Mouse (Mus musculus): ENCODE data around the gene Hyls1. TPM values are rescaled to one million over a fixed set of nuclear protein-coding genes. Genes with fewer than 3 reads are reported as not detected.
A peak's percentile ranks its signal among the peaks of the same experiment; 100 is the strongest.

Hyls1 gene
- polyA plus RNA-seq, 1 experiment, result 4.8 TPM

DNA sequence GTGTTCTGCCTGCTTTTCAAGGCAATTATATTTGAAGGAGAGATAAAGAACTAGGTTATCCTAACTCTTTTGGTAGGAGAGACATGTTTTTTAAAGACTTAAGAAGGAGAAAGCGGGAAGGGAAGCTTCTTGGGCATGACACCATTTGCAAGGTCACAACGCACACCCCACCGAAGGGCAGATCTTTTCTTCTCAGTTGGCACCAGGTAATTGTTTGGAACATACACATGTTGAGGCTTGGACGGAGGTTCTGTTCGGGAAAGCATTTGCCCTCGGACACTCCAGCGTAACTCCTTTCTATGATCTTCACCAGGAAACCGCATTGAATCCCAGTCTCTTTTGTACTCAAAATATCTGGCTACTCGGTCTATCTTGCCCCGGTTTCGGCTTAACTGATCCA is 9.1 kb downstream of the Hyls1 start:
- Histone ChIP-seq H3K36me3 (ENCODE audit: control insufficient read depth, insufficient read depth, low read length) (peaks cover 28% of the 10 kb centered on the region), H3K4me3 (ENCODE audit: control insufficient read depth, insufficient read depth, low read length) (no peak overlapping the region), H3K4me1 (replicated peaks; ENCODE audit: control insufficient read depth, insufficient read depth, low read length) (0 out of 2 replicates have a peak, but pooled peaks cover 3% of the 10 kb centered on the region), H3K27ac (ENCODE audit: control insufficient read depth, insufficient read depth, low read length) (no peak overlapping the region), H3K27me3 (ENCODE audit: control insufficient read depth, insufficient read depth, low read length) (peaks cover 9% of the 10 kb centered on the region)
- no peak for TF ChIP-seq CTCF (IDR thresholded peaks at IDR 0.05; ENCODE audit: borderline replicate concordance, control insufficient read depth, extremely low read depth, insufficient read depth, low read length, poor library complexity)
- WGBS, result 98% methylated on average over 11 of the region's 11 CpGs
- DNase-seq, result no peak

DNA sequence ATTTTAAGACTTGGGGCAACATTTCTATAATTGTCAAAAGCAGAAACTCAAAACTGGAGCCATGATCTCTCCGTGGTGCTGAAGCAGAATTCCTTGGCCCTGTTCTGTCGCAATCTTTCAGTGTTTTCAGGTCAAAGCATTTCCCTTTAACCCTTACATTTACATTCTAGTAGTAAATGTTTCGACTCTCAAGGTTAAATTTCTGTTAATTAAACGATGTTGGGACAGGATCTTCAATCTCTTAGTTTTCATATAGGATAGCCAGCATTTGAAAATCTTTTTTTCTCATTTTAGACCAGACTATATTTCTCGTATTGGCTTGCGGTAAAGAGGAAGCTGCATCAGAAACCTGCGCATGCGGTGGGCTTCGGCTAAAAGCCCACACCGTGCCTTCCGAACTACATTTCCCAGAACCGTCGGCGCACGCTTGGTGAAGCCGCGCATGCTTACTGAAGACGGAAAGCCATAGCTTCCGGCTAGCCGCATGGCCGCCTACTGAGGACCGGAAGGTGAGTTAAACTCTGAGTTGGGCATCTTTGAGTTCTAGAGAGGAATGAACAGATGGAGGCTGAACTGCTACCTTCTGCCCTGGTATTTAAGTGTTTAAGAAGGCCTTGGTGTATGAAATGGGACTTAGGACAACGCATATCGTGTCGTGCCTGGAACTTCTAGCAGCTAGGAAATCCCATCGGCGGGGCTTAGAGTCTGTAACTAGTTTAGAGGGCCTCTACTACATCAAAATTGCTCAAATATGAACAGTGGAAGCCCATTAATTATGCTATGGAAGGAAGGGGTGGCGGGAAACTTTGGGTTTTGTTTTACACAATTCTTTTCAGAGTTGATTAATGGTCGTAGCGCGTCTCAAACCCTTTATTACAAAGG is 10.9 kb downstream of the Hyls1 start:
- TF ChIP-seq CTCF (IDR thresholded peaks at IDR 0.05; ENCODE audit: borderline replicate concordance, control insufficient read depth, extremely low read depth, insufficient read depth, low read length, poor library complexity), result no peak
- peak; percentile 63; the same call in 1 of the 2 replicates for TF ChIP-seq POLR2A (IDR thresholded peaks at IDR 0.05; ENCODE audit: control insufficient read depth, extremely low read depth, insufficient read depth, low read length, poor library complexity)
- peak overlapping the region; percentile 44 for H3K4me3 ChIP-seq (ENCODE audit: control insufficient read depth, insufficient read depth, low read length)
- peak; percentile 86 for DNase-seq
- H3K27ac ChIP-seq (ENCODE audit: control insufficient read depth, insufficient read depth, low read length), result no peak overlapping the region
- WGBS, result 1% methylated on average over 31 of the region's 31 CpGs
- 0 out of 2 replicates have a peak, but pooled peaks cover 3% of the 10 kb centered on the region for H3K4me1 ChIP-seq (replicated peaks; ENCODE audit: control insufficient read depth, insufficient read depth, low read length)
- H3K27me3 ChIP-seq (ENCODE audit: control insufficient read depth, insufficient read depth, low read length), result peaks cover 9% of the 10 kb centered on the region
- H3K36me3 ChIP-seq (ENCODE audit: control insufficient read depth, insufficient read depth, low read length), result peaks cover 10% of the 10 kb centered on the region

DNA sequence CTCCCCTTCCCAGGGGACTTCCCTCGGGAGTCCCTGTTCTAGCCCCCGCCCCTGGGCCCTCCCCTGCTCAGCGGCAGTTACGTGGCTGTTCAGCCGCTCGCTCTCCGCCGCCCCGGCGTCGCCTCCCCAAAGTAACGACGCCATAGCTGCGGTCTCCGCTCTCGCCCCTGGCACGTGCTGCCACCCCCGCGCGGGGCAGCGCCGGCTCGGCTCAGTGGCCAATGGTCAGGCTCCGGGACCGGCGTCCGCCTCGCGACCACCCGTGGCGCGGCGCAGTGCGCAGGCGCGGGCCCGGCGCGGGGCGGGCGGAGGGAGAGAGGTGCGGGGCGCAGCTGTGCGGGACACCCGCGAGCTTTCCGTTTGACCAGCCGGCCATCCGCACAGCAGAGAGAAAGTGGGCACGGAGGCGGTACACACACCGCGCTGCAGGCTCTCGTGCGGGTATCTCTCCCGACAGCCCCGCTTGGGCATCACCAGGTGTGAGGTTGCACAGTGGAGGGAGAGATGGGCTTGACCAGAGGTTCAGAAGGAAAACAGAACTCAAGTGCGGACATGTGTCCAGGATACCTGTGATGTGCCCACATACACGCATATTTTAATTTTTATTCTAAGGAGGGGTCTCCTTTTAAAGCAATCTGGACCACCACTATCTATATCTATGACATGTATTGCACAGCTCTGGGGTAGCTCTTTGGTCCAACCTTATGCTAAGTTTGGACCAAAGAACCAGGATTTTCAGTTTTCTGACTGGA is 11.8 kb downstream of the Hyls1 start, which contains the start of the genes Ddx25 and Pus3:
TSS of gene Ddx25 (minus strand) at position 272 of the 752 bp plus-strand sequence.
TSS of gene Pus3 (plus strand) at position 339 of the 752 bp plus-strand sequence.
- Histone ChIP-seq H3K27me3 (ENCODE audit: control insufficient read depth, insufficient read depth, low read length) (peaks cover 9% of the 10 kb centered on the region), H3K4me3 (ENCODE audit: control insufficient read depth, insufficient read depth, low read length) (peak within 1 kb of the TSS; percentile 83), H3K36me3 (ENCODE audit: control insufficient read depth, insufficient read depth, low read length) (peaks cover 8% of the 10 kb centered on the region), H3K4me1 (replicated peaks; ENCODE audit: control insufficient read depth, insufficient read depth, low read length) (0 out of 2 replicates have a peak, but pooled peaks cover 3% of the 10 kb centered on the region), H3K27ac (ENCODE audit: control insufficient read depth, insufficient read depth, low read length) (no peak within 1 kb of the TSS)
- TF ChIP-seq CTCF (IDR thresholded peaks at IDR 0.05; ENCODE audit: borderline replicate concordance, control insufficient read depth, extremely low read depth, insufficient read depth, low read length, poor library complexity), result no peak
- TF ChIP-seq POLR2A (IDR thresholded peaks at IDR 0.05; ENCODE audit: control insufficient read depth, extremely low read depth, insufficient read depth, low read length, poor library complexity), result no peak
- DNase-seq, result peak; percentile 42
- WGBS, result 2% methylated on average over 58 of the region's 59 CpGs

DNA sequence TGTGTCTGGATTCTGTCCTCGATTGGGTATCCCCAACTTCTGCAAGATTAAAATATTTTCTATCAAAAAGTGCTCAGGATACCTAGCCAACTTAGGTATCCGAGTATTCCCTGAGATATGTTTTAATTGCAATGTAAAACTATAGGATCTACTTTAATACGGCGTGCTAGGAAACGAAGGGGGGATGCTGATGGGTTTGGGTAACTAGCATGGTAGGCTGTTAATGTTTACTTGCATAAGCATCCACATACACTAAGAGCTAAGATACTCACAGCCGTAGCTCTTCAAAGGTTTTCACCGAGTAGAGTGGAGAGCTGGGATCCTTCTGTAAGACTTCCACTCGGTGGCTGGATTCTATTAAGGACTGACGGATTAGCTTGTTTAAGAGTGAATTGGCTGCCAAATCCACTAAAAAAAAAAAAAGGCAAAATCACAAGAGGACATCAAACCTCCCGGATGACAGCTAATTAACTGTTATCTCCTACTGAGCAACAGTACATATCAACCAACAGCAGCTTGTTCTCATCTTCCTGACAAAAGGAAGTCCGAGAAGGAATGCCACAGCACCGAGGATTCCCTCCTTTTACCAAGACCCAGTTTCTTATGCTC is 13.6 kb downstream of the Hyls1 start:
- Histone ChIP-seq H3K27me3 (ENCODE audit: control insufficient read depth, insufficient read depth, low read length) (peaks cover 9% of the 10 kb centered on the region), H3K36me3 (ENCODE audit: control insufficient read depth, insufficient read depth, low read length) (peaks cover 5% of the 10 kb centered on the region), H3K27ac (ENCODE audit: control insufficient read depth, insufficient read depth, low read length) (no peak overlapping the region), H3K4me3 (ENCODE audit: control insufficient read depth, insufficient read depth, low read length) (no peak overlapping the region), H3K4me1 (replicated peaks; ENCODE audit: control insufficient read depth, insufficient read depth, low read length) (0 out of 2 replicates have a peak, but pooled peaks cover 3% of the 10 kb centered on the region)
- 76% methylated on average over 12 of the region's 12 CpGs for WGBS
- DNase-seq, result no peak
- TF ChIP-seq CTCF (IDR thresholded peaks at IDR 0.05; ENCODE audit: borderline replicate concordance, control insufficient read depth, extremely low read depth, insufficient read depth, low read length, poor library complexity) (no peak), POLR2A (IDR thresholded peaks at IDR 0.05; ENCODE audit: control insufficient read depth, extremely low read depth, insufficient read depth, low read length, poor library complexity) (no peak)

DNA sequence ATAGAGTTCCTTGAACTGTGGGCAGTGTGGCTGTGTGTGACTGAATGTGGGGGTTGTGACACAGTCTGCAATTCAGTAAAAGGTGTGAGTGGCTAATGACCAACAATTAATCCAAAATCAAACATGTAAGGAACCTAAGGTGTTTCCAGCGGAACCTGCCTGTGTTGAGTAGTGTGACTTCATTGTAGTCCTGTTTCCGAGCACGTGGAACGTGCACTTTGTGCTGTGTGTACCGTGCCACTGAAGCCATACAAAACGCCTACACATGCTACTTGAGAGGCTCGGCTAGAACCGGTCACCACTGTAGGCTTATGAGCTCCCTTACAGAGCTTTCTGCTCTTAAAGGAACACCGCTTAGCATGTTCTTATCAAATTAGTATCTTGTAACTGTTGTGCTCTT is 21.7 kb downstream of the Hyls1 start:
- Histone ChIP-seq H3K4me3 (ENCODE audit: control insufficient read depth, insufficient read depth, low read length) (no peak overlapping the region), H3K36me3 (ENCODE audit: control insufficient read depth, insufficient read depth, low read length) (no peaks in the 10 kb centered on the region), H3K27me3 (ENCODE audit: control insufficient read depth, insufficient read depth, low read length) (no peaks in the 10 kb centered on the region), H3K4me1 (replicated peaks; ENCODE audit: control insufficient read depth, insufficient read depth, low read length) (0 out of 2 replicates have a peak, but pooled peaks cover 3% of the 10 kb centered on the region), H3K27ac (ENCODE audit: control insufficient read depth, insufficient read depth, low read length) (no peak overlapping the region)
- no peak for DNase-seq
- 95% methylated on average over 9 of the region's 9 CpGs for WGBS
- TF ChIP-seq CTCF (IDR thresholded peaks at IDR 0.05; ENCODE audit: borderline replicate concordance, control insufficient read depth, extremely low read depth, insufficient read depth, low read length, poor library complexity) (no peak), POLR2A (IDR thresholded peaks at IDR 0.05; ENCODE audit: control insufficient read depth, extremely low read depth, insufficient read depth, low read length, poor library complexity) (no peak)

DNA sequence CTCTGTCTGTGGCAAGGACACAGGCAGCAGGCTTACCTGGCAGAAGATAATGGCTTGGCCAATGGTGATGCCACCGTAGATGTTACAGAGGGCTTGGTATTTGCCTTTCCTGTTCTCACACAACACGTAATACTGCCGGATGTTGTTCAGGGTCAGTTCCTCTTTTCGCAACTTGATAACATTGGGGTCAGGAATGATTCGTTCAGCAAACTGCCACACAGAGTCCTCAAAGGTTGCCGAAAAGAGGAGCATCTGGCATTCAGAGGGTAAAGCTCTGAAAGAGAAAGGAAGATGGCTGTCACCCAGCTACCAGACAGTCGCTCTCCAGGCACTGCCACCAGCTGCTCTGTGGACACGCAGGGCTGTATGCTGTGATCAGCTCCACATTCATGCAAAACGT is 23.5 kb downstream of the Hyls1 start:
- H3K27me3 ChIP-seq (ENCODE audit: control insufficient read depth, insufficient read depth, low read length), result no peaks in the 10 kb centered on the region
- 9% methylated on average over 9 of the region's 9 CpGs for WGBS
- no peak overlapping the region for H3K27ac ChIP-seq (ENCODE audit: control insufficient read depth, insufficient read depth, low read length)
- TF ChIP-seq CTCF (IDR thresholded peaks at IDR 0.05; ENCODE audit: borderline replicate concordance, control insufficient read depth, extremely low read depth, insufficient read depth, low read length, poor library complexity), result no peak
- TF ChIP-seq POLR2A (IDR thresholded peaks at IDR 0.05; ENCODE audit: control insufficient read depth, extremely low read depth, insufficient read depth, low read length, poor library complexity), result no peak
- no peaks in the 10 kb centered on the region for H3K36me3 ChIP-seq (ENCODE audit: control insufficient read depth, insufficient read depth, low read length)
- H3K4me1 ChIP-seq (replicated peaks; ENCODE audit: control insufficient read depth, insufficient read depth, low read length), result 0 out of 2 replicates have a peak, but pooled peaks cover 3% of the 10 kb centered on the region
- peak overlapping the region; percentile 28; the same call in 1 of the 2 replicates for H3K4me3 ChIP-seq (ENCODE audit: control insufficient read depth, insufficient read depth, low read length)
- no peak for DNase-seq
